Mouse (Mus musculus) limb, embryonic 13.5 days (tissue): ENCODE results near the gene Tdo2. TPM values are rescaled to one million over a fixed set of nuclear protein-coding genes. Genes with fewer than 3 reads are reported as not detected.

ENCODE experiments used
- ATAC-seq: fragments of 200-750 bp; cut with Nextera tagmentation; 2 replicates; pipeline ENCODE4 v1.8.0; 2017; ENCODE audit warnings: low read depth, moderate number of reproducible peaks, moderate TSS enrichment; ENCODE audit not compliant: low FRiP score
- H3K27ac ChIP-seq: fragments of 300-500 bp; sonication (generic); 2 replicates; pipeline ENCODE4 v1.5.1; 2015; ENCODE audit warnings: inconsistent platforms, mild to moderate bottlenecking, moderate library complexity
- H3K27me3 ChIP-seq: fragments of 300-500 bp; sonication (generic); 2 replicates; pipeline ENCODE4 v1.6.1; 2015; ENCODE audit warnings: mild to moderate bottlenecking, inconsistent platforms
- H3K36me3 ChIP-seq: fragments of 300-500 bp; sonication (generic); 2 replicates; pipeline ENCODE4 v1.6.1; 2015; ENCODE audit warnings: inconsistent platforms, mild to moderate bottlenecking, moderate library complexity
- H3K4me1 ChIP-seq: fragments of 300-500 bp; sonication (generic); 2 replicates; pipeline ENCODE4 v1.6.1; 2015; ENCODE audit warnings: inconsistent platforms
- H3K4me2 ChIP-seq: fragments of 300-500 bp; sonication (generic); replicated peaks from 2 replicates; pipeline ENCODE4 v1.6.1; 2015; ENCODE audit warnings: inconsistent platforms, mild to moderate bottlenecking, moderate library complexity
- H3K4me3 ChIP-seq: fragments of 300-500 bp; sonication (generic); 2 replicates; pipeline ENCODE4 v1.5.1; 2015; ENCODE audit warnings: moderate library complexity, mild to moderate bottlenecking, inconsistent platforms
- H3K9ac ChIP-seq: fragments of 300-500 bp; sonication (generic); 2 replicates; pipeline ENCODE4 v1.6.1; 2015; ENCODE audit warnings: mild to moderate bottlenecking, inconsistent platforms
- H3K9me3 ChIP-seq: fragments of 300-500 bp; sonication (generic); 2 replicates; pipeline ENCODE4 v1.6.1; 2016; ENCODE audit warnings: inconsistent platforms
- WGBS: fragments of 180-500 bp; shearing (Covaris S2); methylation state at CpG from one replicate; pipeline ENCODE4 v1.1.7; 2015; 5-methylcytosine and 5-hydroxymethylcytosine counted together
- polyA plus RNA-seq: library from polyadenylated mRNA; unstranded; fragments of >200 nt; fragmentation: Nextera tagmentation; extraction: Ambion mirVana; gene quantifications from 2 replicates; pipeline ENCODE4 v1.2.1, GENCODE M21; 2015

The Tdo2 gene
- 0.42 and 0.43 TPM in 2 replicates for polyA plus RNA-seq

DNA sequence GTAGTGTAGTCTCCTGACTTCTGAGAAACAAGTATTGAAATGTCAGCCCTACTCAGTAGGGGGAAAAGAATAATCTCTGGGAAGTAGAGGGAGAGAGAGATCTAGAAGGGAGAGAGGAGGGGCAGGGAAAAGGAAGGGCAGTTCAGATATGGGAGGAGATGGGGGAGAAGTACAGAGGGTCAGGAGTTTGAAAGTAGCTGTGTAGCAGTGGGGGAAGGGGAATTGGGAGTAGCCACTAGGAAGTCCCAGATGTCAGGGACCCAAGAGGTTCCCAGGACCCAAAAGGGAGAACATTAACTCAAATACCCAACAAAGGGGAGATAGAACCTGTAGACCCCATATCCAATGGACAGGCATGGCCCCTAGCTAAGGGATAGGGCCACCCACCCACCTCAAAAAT is at the start of gene Tdo2:
Tdo2 (minus strand) TSS at position 101 of the 400 bp plus-strand sequence.
- no peak for ATAC-seq
- Histone ChIP-seq H3K36me3 (no peaks in the 10 kb centered on the region), H3K9me3 (no peaks in the 10 kb centered on the region), H3K4me1 (0 out of 2 replicates have a peak, but pooled peaks cover 4% of the 10 kb centered on the region), H3K4me2 (no peak within 1 kb of the TSS), H3K27ac (no peak within 1 kb of the TSS), H3K27me3 (no peaks in the 10 kb centered on the region), H3K9ac (no peak within 1 kb of the TSS), H3K4me3 (no peak within 1 kb of the TSS)

- Histone ChIP-seq H3K4me1 (no peaks in the 10 kb centered on the region), H3K9ac (no peak overlapping the region), H3K9me3 (no peaks in the 10 kb centered on the region), H3K4me3 (no peak overlapping the region), H3K27me3 (no peaks in the 10 kb centered on the region), H3K27ac (no peak overlapping the region), H3K4me2 (no peak overlapping the region), H3K36me3 (no peaks in the 10 kb centered on the region)
- ATAC-seq = no peak
- 88% methylated on average over 3 of the region's 3 CpGs for WGBS
These were observed 47.1 kb upstream of the Tdo2 start for GRCm38 (mm10) chr3:82023065-82023464.

- Histone ChIP-seq H3K4me2 (no peak overlapping the region), H3K27ac (no peak overlapping the region), H3K4me1 (no peaks in the 10 kb centered on the region), H3K9ac (no peak overlapping the region), H3K4me3 (no peak overlapping the region), H3K36me3 (no peaks in the 10 kb centered on the region), H3K27me3 (no peaks in the 10 kb centered on the region), H3K9me3 (no peaks in the 10 kb centered on the region)
- 88% methylated on average over 8 of the region's 8 CpGs for WGBS
- no peak for ATAC-seq
These were observed 46.5 kb upstream of the Tdo2 start for GRCm38 (mm10) chr3:82022421-82022920.

DNA sequence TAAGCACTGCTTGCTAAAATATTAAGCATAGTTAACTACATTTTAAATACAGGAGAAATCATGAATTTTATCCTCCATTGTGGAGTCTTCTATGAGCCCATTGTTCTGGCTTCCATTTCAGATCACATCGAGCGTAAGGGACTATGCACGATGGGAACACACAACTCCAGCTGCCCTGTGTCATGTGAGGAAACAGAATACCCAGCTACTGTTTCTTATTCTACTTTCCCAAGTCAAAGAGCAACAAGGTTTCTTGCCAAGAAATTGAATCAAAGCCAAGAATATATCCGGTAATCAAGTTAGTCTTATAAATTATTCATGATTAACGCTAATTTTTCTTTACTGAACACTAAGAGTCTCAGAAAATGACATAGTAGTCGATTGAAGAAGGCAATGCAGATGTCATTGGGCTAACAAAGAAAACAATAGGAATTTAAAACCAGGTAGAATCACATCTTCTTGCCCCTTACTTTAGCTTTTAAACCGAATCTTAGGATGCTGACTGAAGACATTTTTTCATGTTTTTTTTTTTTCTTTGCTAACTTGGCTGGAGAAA is 38.2 kb upstream of the Tdo2 start:
- no peaks in the 10 kb centered on the region for H3K4me1 ChIP-seq
- H3K27ac ChIP-seq = no peak overlapping the region
- 85% methylated on average over 7 of the region's 7 CpGs for WGBS
- H3K9ac ChIP-seq = no peak overlapping the region
- ATAC-seq = no peak
- no peak overlapping the region for H3K4me2 ChIP-seq
- H3K36me3 ChIP-seq = no peaks in the 10 kb centered on the region
- H3K4me3 ChIP-seq = no peak overlapping the region
- no peaks in the 10 kb centered on the region for H3K27me3 ChIP-seq
- H3K9me3 ChIP-seq = no peaks in the 10 kb centered on the region

GRCm38 (mm10) chr3:82007002-82007401 is 31.0 kb upstream of the Tdo2 start:
- no peak for ATAC-seq

DNA sequence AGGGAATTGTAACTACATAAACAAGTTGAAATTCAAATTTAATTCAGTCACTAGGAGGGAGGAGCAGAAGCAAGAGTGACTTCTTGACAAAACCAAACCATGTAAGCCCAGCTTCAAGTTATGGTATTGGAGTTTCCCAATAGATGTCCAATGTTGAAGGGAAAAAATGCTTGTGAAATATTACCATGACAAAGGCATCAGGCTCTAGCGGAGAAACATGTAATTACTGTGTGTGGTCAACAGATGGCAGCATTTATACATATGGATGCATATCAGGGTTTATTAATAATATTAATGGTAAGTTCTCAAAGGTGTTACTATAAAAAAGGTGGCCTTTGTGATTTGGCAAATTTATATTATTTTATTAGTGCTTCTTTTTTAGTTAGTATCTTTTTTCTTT is 20.0 kb upstream of the Tdo2 start:
- H3K9ac ChIP-seq = no peak overlapping the region
- no peak overlapping the region for H3K27ac ChIP-seq
- no peak for ATAC-seq
- no peaks in the 10 kb centered on the region for H3K9me3 ChIP-seq
- no peaks in the 10 kb centered on the region for H3K27me3 ChIP-seq
- WGBS = 2% methylated on average over 1 of the region's 1 CpGs
- no peaks in the 10 kb centered on the region for H3K4me1 ChIP-seq
- H3K4me2 ChIP-seq = no peak overlapping the region
- H3K4me3 ChIP-seq = no peak overlapping the region
- no peaks in the 10 kb centered on the region for H3K36me3 ChIP-seq

More at GRCm38 (mm10) chr3:82007002-82007401, 31.0 kb upstream of the Tdo2 start:
- no peak overlapping the region for H3K4me2 ChIP-seq
- WGBS = 90% methylated on average over 1 of the region's 1 CpGs
- H3K27me3 ChIP-seq = no peaks in the 10 kb centered on the region
- H3K27ac ChIP-seq = no peak overlapping the region
- H3K9ac ChIP-seq = no peak overlapping the region
- H3K36me3 ChIP-seq = no peaks in the 10 kb centered on the region
- H3K9me3 ChIP-seq = no peaks in the 10 kb centered on the region
- H3K4me3 ChIP-seq = no peak overlapping the region
- no peaks in the 10 kb centered on the region for H3K4me1 ChIP-seq

GRCm38 (mm10) chr3:81995371-81995770 is 19.4 kb upstream of the Tdo2 start:
- no peaks in the 10 kb centered on the region for H3K4me1 ChIP-seq
- no peaks in the 10 kb centered on the region for H3K9me3 ChIP-seq
- H3K36me3 ChIP-seq = no peaks in the 10 kb centered on the region
- 44% methylated on average over 4 of the region's 4 CpGs for WGBS
- ATAC-seq = no peak
- H3K27ac ChIP-seq = no peak overlapping the region
- H3K4me2 ChIP-seq = no peak overlapping the region
- no peak overlapping the region for H3K4me3 ChIP-seq
- no peaks in the 10 kb centered on the region for H3K27me3 ChIP-seq
- no peak overlapping the region for H3K9ac ChIP-seq

DNA sequence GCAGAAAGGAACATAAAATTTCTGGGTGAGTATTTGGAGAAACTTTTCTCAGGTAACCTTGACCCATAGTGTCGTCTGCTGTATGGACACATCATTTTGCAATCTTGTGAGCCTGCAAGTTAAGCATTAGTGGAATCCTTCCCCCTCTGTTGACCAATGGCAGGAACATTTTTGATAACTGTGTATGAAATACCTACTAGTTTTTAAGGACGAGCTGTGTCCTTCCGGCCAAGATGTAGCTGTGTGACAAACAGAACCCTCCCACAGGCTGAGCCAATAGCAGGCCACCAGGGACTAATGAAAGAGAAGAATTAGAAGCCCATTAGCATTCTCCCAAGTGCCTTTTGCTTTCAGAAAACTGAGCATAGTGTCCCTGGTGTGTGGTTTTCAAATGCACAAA is 14.5 kb upstream of the Tdo2 start:
- no peak for ATAC-seq
- Histone ChIP-seq H3K4me3 (no peak overlapping the region), H3K27me3 (no peaks in the 10 kb centered on the region), H3K9me3 (no peaks in the 10 kb centered on the region), H3K9ac (no peak overlapping the region), H3K4me2 (no peak overlapping the region), H3K36me3 (no peaks in the 10 kb centered on the region), H3K27ac (no peak overlapping the region), H3K4me1 (no peaks in the 10 kb centered on the region)
- 48% methylated on average over 3 of the region's 3 CpGs for WGBS

DNA sequence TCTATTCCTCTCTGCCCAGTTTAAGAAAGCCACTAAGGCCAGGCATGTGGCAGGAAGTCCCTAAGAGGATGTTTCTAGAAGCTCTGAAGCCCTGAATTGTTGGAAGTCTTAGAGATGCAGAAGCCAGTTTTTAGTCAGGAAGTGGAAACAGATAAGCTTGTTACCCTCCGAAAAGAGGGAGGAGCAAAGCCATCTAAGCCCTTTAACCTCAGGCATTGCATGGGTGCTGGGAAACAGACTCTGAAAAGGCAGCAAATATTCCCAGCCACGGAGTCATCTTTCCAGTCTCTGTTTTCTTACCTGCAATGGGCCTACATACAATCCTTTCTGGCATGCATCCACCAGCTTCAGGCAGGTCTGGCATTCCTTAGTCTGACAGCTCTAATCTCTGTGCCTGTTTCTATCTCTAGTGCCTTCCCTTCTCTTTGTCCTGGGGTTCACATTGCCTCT is 13.7 kb upstream of the Tdo2 start:
- no peak for ATAC-seq
- 47% methylated on average over 2 of the region's 2 CpGs for WGBS
- H3K27me3 ChIP-seq = no peaks in the 10 kb centered on the region
- H3K4me2 ChIP-seq = no peak overlapping the region
- H3K9me3 ChIP-seq = no peaks in the 10 kb centered on the region
- no peaks in the 10 kb centered on the region for H3K36me3 ChIP-seq
- no peak overlapping the region for H3K27ac ChIP-seq
- H3K4me1 ChIP-seq = no peaks in the 10 kb centered on the region
- no peak overlapping the region for H3K9ac ChIP-seq
- H3K4me3 ChIP-seq = no peak overlapping the region

- Histone ChIP-seq H3K27me3 (no peaks in the 10 kb centered on the region), H3K9me3 (no peaks in the 10 kb centered on the region), H3K27ac (no peak overlapping the region), H3K4me2 (no peak overlapping the region), H3K4me1 (no peaks in the 10 kb centered on the region), H3K36me3 (no peaks in the 10 kb centered on the region), H3K4me3 (no peak overlapping the region), H3K9ac (no peak overlapping the region)
- WGBS = 82% methylated on average over 3 of the region's 3 CpGs
- ATAC-seq = no peak
These were observed 11.6 kb upstream of the Tdo2 start for GRCm38 (mm10) chr3:81987628-81988027.

DNA sequence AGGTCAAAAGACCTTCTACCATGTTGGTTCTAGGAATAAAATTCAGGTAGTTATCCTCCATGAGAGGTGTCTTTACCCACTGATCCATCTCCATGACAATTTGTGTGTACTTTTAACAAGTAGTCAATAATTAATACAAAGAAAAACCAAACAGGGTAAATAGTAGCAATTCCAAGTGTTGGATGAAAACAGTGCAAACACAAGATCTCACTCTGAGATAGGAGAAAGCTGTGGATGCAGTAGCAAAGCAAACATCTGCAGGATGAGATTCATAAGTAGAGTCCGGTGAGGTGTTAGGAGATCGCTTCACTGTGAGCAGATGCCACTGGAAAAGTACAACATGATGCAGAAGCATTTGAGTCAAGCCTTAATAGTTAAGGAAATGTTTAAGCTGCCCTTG is 10.1 kb upstream of the Tdo2 start:
- no peak overlapping the region for H3K4me2 ChIP-seq
- H3K9ac ChIP-seq = no peak overlapping the region
- no peaks in the 10 kb centered on the region for H3K4me1 ChIP-seq
- H3K36me3 ChIP-seq = no peaks in the 10 kb centered on the region
- H3K9me3 ChIP-seq = no peaks in the 10 kb centered on the region
- no peak overlapping the region for H3K4me3 ChIP-seq
- ATAC-seq = no peak
- no peak overlapping the region for H3K27ac ChIP-seq
- no peaks in the 10 kb centered on the region for H3K27me3 ChIP-seq
- WGBS = 94% methylated on average over 2 of the region's 2 CpGs

DNA sequence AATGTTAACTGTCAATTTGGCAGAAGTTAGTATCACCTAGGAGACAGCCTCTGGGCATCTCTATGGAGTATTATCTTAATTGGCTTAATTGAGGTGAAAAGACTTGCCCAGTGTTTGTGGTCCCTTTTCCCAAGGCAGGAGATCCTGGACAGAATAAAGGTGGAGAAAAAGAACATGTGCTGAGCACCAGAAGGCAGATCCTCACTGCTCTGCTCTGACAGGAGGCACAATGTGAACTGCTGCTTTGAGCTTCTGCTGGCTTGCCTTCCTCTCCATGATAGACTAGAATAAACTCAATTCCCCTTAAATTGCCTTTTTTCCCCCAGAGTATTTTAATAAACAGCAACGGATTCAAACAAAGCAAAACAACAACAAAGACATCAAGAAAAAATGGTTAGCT is 9.1 kb upstream of the Tdo2 start:
- Histone ChIP-seq H3K27ac (no peak overlapping the region), H3K9me3 (no peaks in the 10 kb centered on the region), H3K4me1 (no peaks in the 10 kb centered on the region), H3K36me3 (no peaks in the 10 kb centered on the region), H3K4me3 (no peak overlapping the region), H3K9ac (no peak overlapping the region), H3K4me2 (no peak overlapping the region), H3K27me3 (no peaks in the 10 kb centered on the region)
- no peak for ATAC-seq
- 63% methylated on average over 1 of the region's 1 CpGs for WGBS
